Mouse (Mus musculus): ENCODE results near the gene Otx1. TPM values are rescaled to one million over a fixed set of nuclear protein-coding genes. Genes with fewer than 3 reads are reported as not detected.

The Otx1 gene
- polyA plus RNA-seq, 1 experiment, result not detected

GRCm38 (mm10) chr11:21973597-21973996 lies 29.1 kb downstream of the Otx1 start:
- H3K27ac ChIP-seq (ENCODE audit: insufficient read depth, low read depth, low read length), result no peak overlapping the region
- H3K4me3 ChIP-seq (ENCODE audit: insufficient read depth, low read depth, low read length), result no peak overlapping the region
- TF ChIP-seq CTCF (IDR thresholded peaks at IDR 0.05; ENCODE audit: insufficient read depth, low read depth, low read length), result no peak
- 89% methylated on average over 3 of the region's 3 CpGs for WGBS
- H3K4me1 ChIP-seq (ENCODE audit: control insufficient read depth, insufficient read depth, low read length), result no peaks in the 10 kb centered on the region

GRCm38 (mm10) chr11:21968922-21969321 lies 33.8 kb downstream of the Otx1 start:
- H3K4me1 ChIP-seq (ENCODE audit: control insufficient read depth, insufficient read depth, low read length), result no peaks in the 10 kb centered on the region
- no peak overlapping the region for H3K27ac ChIP-seq (ENCODE audit: insufficient read depth, low read depth, low read length)
- H3K4me3 ChIP-seq (ENCODE audit: insufficient read depth, low read depth, low read length), result no peak overlapping the region
- TF ChIP-seq POLR2A (IDR thresholded peaks at IDR 0.05; ENCODE audit: insufficient read depth, low read depth, low read length) (no peak), CTCF (IDR thresholded peaks at IDR 0.05; ENCODE audit: insufficient read depth, low read depth, low read length) (no peak)
- WGBS, result 91% methylated on average over 3 of the region's 3 CpGs

GRCm38 (mm10) chr11:21955167-21955566 lies 47.5 kb downstream of the Otx1 start:
- Histone ChIP-seq H3K27ac (ENCODE audit: insufficient read depth, low read depth, low read length) (no peak overlapping the region), H3K4me1 (ENCODE audit: control insufficient read depth, insufficient read depth, low read length) (no peaks in the 10 kb centered on the region), H3K4me3 (ENCODE audit: insufficient read depth, low read depth, low read length) (no peak overlapping the region)
- WGBS, result 85% methylated on average over 7 of the region's 7 CpGs
- TF ChIP-seq POLR2A (IDR thresholded peaks at IDR 0.05; ENCODE audit: insufficient read depth, low read depth, low read length), result no peak
- TF ChIP-seq CTCF (IDR thresholded peaks at IDR 0.05; ENCODE audit: insufficient read depth, low read depth, low read length), result no peak

GRCm38 (mm10) chr11:21951657-21952237 lies 51.0 kb downstream of the Otx1 start:
- WGBS, result 87% methylated on average over 2 of the region's 2 CpGs
- Histone ChIP-seq H3K4me3 (ENCODE audit: insufficient read depth, low read depth, low read length) (no peak overlapping the region), H3K4me1 (ENCODE audit: control insufficient read depth, insufficient read depth, low read length) (no peaks in the 10 kb centered on the region), H3K27ac (ENCODE audit: insufficient read depth, low read depth, low read length) (no peak overlapping the region)
- TF ChIP-seq CTCF (IDR thresholded peaks at IDR 0.05; ENCODE audit: insufficient read depth, low read depth, low read length), result no peak
- no peak for TF ChIP-seq POLR2A (IDR thresholded peaks at IDR 0.05; ENCODE audit: insufficient read depth, low read depth, low read length)

GRCm38 (mm10) chr11:21950094-21950493 lies 52.6 kb downstream of the Otx1 start:
- no peaks in the 10 kb centered on the region for H3K4me1 ChIP-seq (ENCODE audit: control insufficient read depth, insufficient read depth, low read length)
- H3K4me3 ChIP-seq (ENCODE audit: insufficient read depth, low read depth, low read length), result no peak overlapping the region
- TF ChIP-seq POLR2A (IDR thresholded peaks at IDR 0.05; ENCODE audit: insufficient read depth, low read depth, low read length) (no peak), CTCF (IDR thresholded peaks at IDR 0.05; ENCODE audit: insufficient read depth, low read depth, low read length) (no peak)
- H3K27ac ChIP-seq (ENCODE audit: insufficient read depth, low read depth, low read length), result no peak overlapping the region
